Mouse (Mus musculus) G1E (cell line): ENCODE results near the gene B3galt5. TPM values are rescaled to one million over a fixed set of nuclear protein-coding genes. Genes with fewer than 3 reads are reported as not detected.
A peak's percentile ranks its signal among the peaks of the same experiment; 100 is the strongest.

Experiments used
- ATAC-seq: 2 replicates; pipeline ENCODE4 v1.8.0; 2016; ENCODE audit warnings: mild to moderate bottlenecking; ENCODE audit not compliant: insufficient number of reproducible peaks, poor library complexity, low FRiP score, severe bottlenecking; ENCODE audit errors: extremely low read depth
- DNase-seq: peaks from one replicate; pipeline ENCODE4 v3.0.0; 2012; ENCODE audit warnings: low spot score
- H3K27me3 ChIP-seq: 2 replicates; pipeline ENCODE4 v1.6.1; 2012; ENCODE audit warnings: mild to moderate bottlenecking, low read length, inconsistent platforms; ENCODE audit not compliant: insufficient read depth
- H3K36me3 ChIP-seq: replicated peaks from 2 replicates; pipeline ENCODE3; 2012; ENCODE audit warnings: mild to moderate bottlenecking, inconsistent platforms
- H3K4me1 ChIP-seq: 2 replicates; pipeline ENCODE4 v1.6.1; 2012; ENCODE audit warnings: low read depth, low read length, inconsistent platforms, mixed read lengths; ENCODE audit not compliant: insufficient read depth
- H3K4me3 ChIP-seq: 2 replicates; pipeline ENCODE4 v1.5.1; 2012; ENCODE audit warnings: low read depth, mild to moderate bottlenecking, inconsistent platforms, low read length, moderate library complexity, mixed read lengths
- H3K9me3 ChIP-seq: replicated peaks from 2 replicates; pipeline ENCODE4 v1.6.1; 2012; ENCODE audit warnings: inconsistent platforms
- CTCF ChIP-seq: IDR thresholded peaks from 2 replicates; pipeline ENCODE4 v1.5.1; 2012; ENCODE audit warnings: low read depth, low read length, inconsistent platforms, mixed read lengths
- GATA1 ChIP-seq: IDR thresholded peaks from 2 replicates; pipeline ENCODE4 v1.6.1; 2012; ENCODE audit warnings: borderline replicate concordance, low read length, inconsistent platforms, mixed read lengths
- GATA2 ChIP-seq: IDR thresholded peaks from 2 replicates; pipeline ENCODE4 v1.6.1; 2012; ENCODE audit warnings: low read depth, low read length, inconsistent platforms, borderline replicate concordance
- POLR2AphosphoS5 ChIP-seq: IDR thresholded peaks from 2 replicates; pipeline ENCODE4 v1.6.1; 2012; ENCODE audit warnings: low read depth, low read length, inconsistent platforms; ENCODE audit not compliant: insufficient replicate concordance
- TAL1 ChIP-seq: conservative IDR thresholded peaks from 2 replicates; pipeline ENCODE4 v1.6.1; 2012; ENCODE audit warnings: low read depth, low read length, inconsistent platforms, mixed read lengths
- polyA plus RNA-seq: library from polyadenylated mRNA; stranded (reverse); fragments of >175 nt; gene quantifications from 2 replicates; pipeline ENCODE4 v1.2.3, GENCODE M21; 2012
- total RNA-seq, 2 experiments: library from RNA; stranded (forward) in 1 of 2; stranded (reverse) in 1 of 2; fragments of 200-1000 nt in 1 of 2; fragments of >200 nt in 1 of 2; fragmentation: Nextera tagmentation in 1 of 2; gene quantifications; 2 replicates each; pipeline ENCODE4 v1.2.3; 2014 to 2017

The B3galt5 gene
- total and polyA plus RNA-seq, 3 experiments: 0.16 TPM; not detected in 2

DNA sequence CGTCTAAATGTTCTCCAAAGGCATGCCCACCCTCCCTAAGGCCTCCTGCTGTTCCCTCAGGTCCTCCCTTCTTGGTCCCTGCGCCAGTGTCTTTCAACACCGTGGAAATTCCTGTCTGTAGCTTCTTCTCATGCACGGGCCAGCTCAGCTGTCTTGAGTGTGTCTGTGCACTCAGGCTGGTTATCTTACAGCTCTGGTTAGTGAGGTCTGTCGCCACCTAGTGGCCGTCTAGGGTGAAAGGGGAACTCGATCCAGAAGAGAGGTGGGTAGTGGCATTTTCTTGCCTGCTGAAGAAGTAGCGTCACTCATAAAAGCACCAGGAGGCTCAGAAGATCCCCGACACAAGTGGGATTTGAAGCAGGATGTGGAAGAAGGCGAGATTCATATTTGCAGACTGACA, 109.5 kb downstream of the B3galt5 start:
- peak; percentile 68; the same call in 1 of the 2 replicates for ATAC-seq
- H3K4me1 ChIP-seq: no peaks in the 10 kb centered on the region
- 0 out of 2 replicates have a peak, but pooled peaks cover 2% of the 10 kb centered on the region for H3K9me3 ChIP-seq
- DNase-seq: peak; percentile 61
- no peaks in the 10 kb centered on the region for H3K36me3 ChIP-seq
- H3K4me3 ChIP-seq: no peak overlapping the region
- TF ChIP-seq CTCF: peak; percentile 80
- no peak for TF ChIP-seq GATA1
- H3K27me3 ChIP-seq: no peaks in the 10 kb centered on the region

DNA sequence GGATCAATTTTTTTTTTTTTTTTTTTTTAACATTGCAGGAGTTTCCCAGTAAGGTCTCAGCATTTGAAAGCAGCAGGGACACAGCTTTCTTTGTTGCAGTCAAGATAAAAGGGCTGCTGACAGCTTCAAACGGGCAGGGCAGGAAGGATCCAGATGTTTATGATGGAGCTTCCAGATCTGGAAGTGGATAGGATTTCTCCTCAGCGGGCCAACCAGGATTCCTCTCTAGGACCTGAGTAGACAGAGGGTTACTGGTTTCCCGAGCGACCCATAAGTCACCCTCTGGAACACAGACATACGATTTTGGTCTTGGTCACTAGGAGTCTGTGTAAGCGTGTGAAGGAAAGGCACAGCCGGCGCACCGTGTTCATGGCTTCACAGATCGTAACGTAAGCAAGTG, 112.5 kb downstream of the B3galt5 start:
- Histone ChIP-seq H3K36me3 (no peaks in the 10 kb centered on the region), H3K27me3 (no peaks in the 10 kb centered on the region), H3K4me3 (no peak overlapping the region), H3K9me3 (0 out of 2 replicates have a peak, but pooled peaks cover 2% of the 10 kb centered on the region), H3K4me1 (no peaks in the 10 kb centered on the region)
- no peak for ATAC-seq
- no peak for DNase-seq
- no peak for TF ChIP-seq CTCF
- TF ChIP-seq GATA2: no peak
- no peak for TF ChIP-seq POLR2AphosphoS5
- TF ChIP-seq GATA1: no peak
- TF ChIP-seq TAL1: no peak

DNA sequence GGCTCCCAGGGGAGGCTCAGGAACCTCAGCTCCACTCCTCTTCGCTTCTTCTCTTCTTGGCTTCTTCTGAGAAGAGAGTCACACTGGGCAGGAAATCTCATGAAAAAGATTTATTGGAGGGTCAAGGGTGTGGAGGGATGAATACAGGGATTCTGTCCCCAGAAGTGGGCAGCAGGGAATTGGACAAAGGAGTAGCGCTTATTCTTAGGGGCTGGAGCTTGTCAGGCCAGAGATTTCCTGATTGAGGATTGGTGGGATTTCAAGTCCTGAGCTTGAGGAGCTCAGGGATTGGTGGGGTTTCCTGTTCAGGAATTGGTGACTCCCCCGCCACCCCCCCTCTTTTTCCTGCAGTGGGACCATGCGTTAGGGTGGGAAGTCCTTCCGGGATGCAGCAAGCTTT, 113.2 kb downstream of the B3galt5 start:
- Histone ChIP-seq H3K36me3 (no peaks in the 10 kb centered on the region), H3K9me3 (peaks cover 4% of the 10 kb centered on the region; the same call in 1 of the 2 replicates), H3K27me3 (no peaks in the 10 kb centered on the region; the same call in 1 of the 2 replicates), H3K4me3 (no peak overlapping the region), H3K4me1 (no peaks in the 10 kb centered on the region)
- TF ChIP-seq TAL1 (no peak), GATA2 (no peak)
- DNase-seq (no peak), ATAC-seq (no peak)

DNA sequence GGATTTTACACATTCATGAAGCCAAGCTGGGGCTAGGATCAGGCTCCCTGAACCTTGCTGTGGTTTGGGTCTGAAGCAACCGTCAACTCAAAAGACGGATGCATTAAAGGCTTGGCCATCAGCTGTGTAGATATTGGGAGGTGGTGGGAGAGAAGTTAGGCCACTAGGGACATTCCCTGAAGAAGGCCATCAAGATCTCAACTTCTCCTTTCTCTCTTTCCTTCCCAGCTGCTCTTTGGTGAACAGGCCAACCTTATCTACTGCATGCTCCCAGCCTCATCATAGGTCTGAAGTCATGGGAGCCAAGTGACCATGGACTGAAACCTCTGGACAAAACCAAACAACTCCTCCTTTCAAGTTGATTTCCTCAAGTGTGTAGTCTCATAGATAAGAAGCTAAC, 115.9 kb downstream of the B3galt5 start:
- ATAC-seq: no peak

DNA sequence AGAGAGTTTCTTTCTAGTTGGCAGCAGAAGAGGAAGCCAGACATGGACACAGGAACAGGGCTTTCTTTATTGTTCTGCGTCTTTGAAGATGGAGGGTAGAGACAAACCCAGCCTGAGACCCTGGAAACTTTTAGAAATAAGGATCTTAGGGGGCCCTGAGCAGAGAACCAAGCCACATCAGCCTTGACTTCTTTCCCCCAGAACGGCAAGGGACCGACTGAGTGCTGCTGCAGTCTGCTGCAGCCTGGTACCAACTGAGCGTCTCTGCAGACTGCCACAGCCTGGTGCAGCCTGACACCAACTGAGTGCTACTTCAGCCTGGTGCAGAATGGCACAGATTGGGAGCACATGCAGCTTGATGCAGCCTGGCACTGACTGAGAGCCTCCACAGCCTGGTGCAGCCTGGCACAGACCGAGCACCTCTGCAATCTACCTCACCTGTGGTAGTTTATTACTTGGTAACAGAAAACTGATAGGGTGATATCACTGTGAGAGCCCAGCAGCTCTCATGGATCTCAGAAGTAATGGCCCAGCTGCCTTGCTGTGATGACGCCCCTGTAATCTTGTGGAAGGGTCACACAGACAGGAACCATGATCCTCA, 117.8 kb downstream of the B3galt5 start:
- ATAC-seq (no peak), DNase-seq (no peak)
- Histone ChIP-seq H3K27me3 (no peaks in the 10 kb centered on the region; the same call in 1 of the 2 replicates), H3K9me3 (peaks cover 3% of the 10 kb centered on the region; the same call in 1 of the 2 replicates), H3K4me3 (no peak overlapping the region), H3K36me3 (no peaks in the 10 kb centered on the region), H3K4me1 (peaks cover 4% of the 10 kb centered on the region; the same call in 1 of the 2 replicates)
- TF ChIP-seq GATA1 (no peak), TAL1 (no peak), GATA2 (no peak), POLR2AphosphoS5 (no peak), CTCF (no peak)

More for the DNA sequence above, 115.9 kb downstream of the B3galt5 start:
- no peaks in the 10 kb centered on the region for H3K4me1 ChIP-seq
- peaks cover 4% of the 10 kb centered on the region; the same call in 1 of the 2 replicates for H3K9me3 ChIP-seq
- no peaks in the 10 kb centered on the region for H3K36me3 ChIP-seq
- no peak for DNase-seq
- TF ChIP-seq POLR2AphosphoS5: no peak
- TF ChIP-seq TAL1: no peak
- TF ChIP-seq GATA1: no peak
- no peak for TF ChIP-seq GATA2
- TF ChIP-seq CTCF: no peak
- H3K27me3 ChIP-seq: no peaks in the 10 kb centered on the region; the same call in 1 of the 2 replicates
- no peak overlapping the region for H3K4me3 ChIP-seq

DNA sequence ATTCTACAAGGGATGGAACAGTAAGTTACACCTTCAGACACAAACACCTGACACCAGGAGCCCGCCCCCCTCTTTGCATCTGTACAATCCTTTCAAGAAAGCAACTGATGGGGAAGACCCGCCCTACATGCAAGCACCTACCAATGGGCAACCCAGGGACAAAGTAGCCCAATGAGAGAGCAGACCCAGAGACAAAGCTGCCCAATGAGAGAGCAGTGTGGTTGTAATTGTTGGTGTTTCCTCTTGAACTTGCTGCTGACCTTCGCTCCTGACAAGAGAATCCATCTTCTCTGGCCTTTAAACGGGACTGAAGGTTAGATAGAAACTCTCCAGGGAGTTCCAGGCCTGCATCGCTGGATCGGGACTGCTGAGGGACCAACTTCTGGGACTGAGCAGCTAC, 118.4 kb downstream of the B3galt5 start:
- Histone ChIP-seq H3K9me3 (peaks cover 3% of the 10 kb centered on the region; the same call in 1 of the 2 replicates), H3K27me3 (no peaks in the 10 kb centered on the region; the same call in 1 of the 2 replicates), H3K4me1 (peaks cover 4% of the 10 kb centered on the region; the same call in 1 of the 2 replicates), H3K36me3 (no peaks in the 10 kb centered on the region), H3K4me3 (no peak overlapping the region)
- no peak for DNase-seq
- no peak for ATAC-seq
- no peak for TF ChIP-seq TAL1
- no peak for TF ChIP-seq POLR2AphosphoS5
- TF ChIP-seq CTCF: no peak
- TF ChIP-seq GATA2: no peak
- no peak for TF ChIP-seq GATA1
